Mouse (Mus musculus): ENCODE results near the gene Cntn1. TPM values are rescaled to one million over a fixed set of nuclear protein-coding genes. Genes with fewer than 3 reads are reported as not detected.
"Not testable (repeated sequence)": the region's sequence is repeated elsewhere in the genome, so short reads cannot be mapped to it uniquely, and the experiment has no call there.

The Cntn1 gene
- polyA plus RNA-seq, 1 experiment from 2014 or later, result 0.93 TPM

- DNase-seq (ENCODE audit: extremely low spot score, low spot score), result no peak
- H3K4me3 ChIP-seq, result no peak overlapping the region
- 90% methylated on average over 6 of the region's 6 CpGs for WGBS
Observed at GRCm38 (mm10) chr15:92302796-92303195, 251.8 kb downstream of the Cntn1 start.

GRCm38 (mm10) chr15:92304221-92304620 is 253.3 kb downstream of the Cntn1 start:
- DNase-seq (ENCODE audit: extremely low spot score, low spot score), result no peak
- H3K4me1 ChIP-seq, result peaks cover 10% of the 10 kb centered on the region; the same call in 1 of the 2 replicates
- no peak overlapping the region for H3K4me3 ChIP-seq
- whole genome bisulfite sequencing, result 93% methylated on average over 5 of the region's 5 CpGs
- H3K27ac ChIP-seq, result no peak overlapping the region
- H3K9me3 ChIP-seq, result no peaks in the 10 kb centered on the region
- H3K36me3 ChIP-seq (replicated peaks), result no peaks in the 10 kb centered on the region
- no peaks in the 10 kb centered on the region for H3K27me3 ChIP-seq (ENCODE audit: poor library complexity, severe bottlenecking)

More at GRCm38 (mm10) chr15:92302796-92303195, 251.8 kb downstream of the Cntn1 start:
- H3K27me3 ChIP-seq (ENCODE audit: poor library complexity, severe bottlenecking), result no peaks in the 10 kb centered on the region
- no peak overlapping the region for H3K27ac ChIP-seq
- H3K36me3 ChIP-seq (replicated peaks), result no peaks in the 10 kb centered on the region
- no peaks in the 10 kb centered on the region for H3K9me3 ChIP-seq
- H3K4me1 ChIP-seq, result peaks cover 7% of the 10 kb centered on the region; the same call in 1 of the 2 replicates

- Histone ChIP-seq H3K36me3 (replicated peaks) (no peaks in the 10 kb centered on the region), H3K27ac (no peak overlapping the region), H3K4me3 (no peak overlapping the region), H3K27me3 (ENCODE audit: poor library complexity, severe bottlenecking) (no peaks in the 10 kb centered on the region), H3K9me3 (no peaks in the 10 kb centered on the region), H3K4me1 (peaks cover 5% of the 10 kb centered on the region; the same call in 1 of the 2 replicates)
- no peak for DNase-seq (ENCODE audit: extremely low spot score, low spot score)
- 90% methylated on average over 6 of the region's 6 CpGs for WGBS
Observed at GRCm38 (mm10) chr15:92321959-92322358, 271.0 kb downstream of the Cntn1 start.

GRCm38 (mm10) chr15:92327111-92327510 is 276.1 kb downstream of the Cntn1 start:
- 87% methylated on average over 7 of the region's 7 CpGs for whole genome bisulfite sequencing
- no peaks in the 10 kb centered on the region for H3K4me1 ChIP-seq
- no peaks in the 10 kb centered on the region for H3K27me3 ChIP-seq (ENCODE audit: poor library complexity, severe bottlenecking)
- no peaks in the 10 kb centered on the region for H3K9me3 ChIP-seq
- no peak overlapping the region for H3K27ac ChIP-seq
- no peak for DNase-seq (ENCODE audit: extremely low spot score, low spot score)
- no peak overlapping the region for H3K4me3 ChIP-seq
- H3K36me3 ChIP-seq (replicated peaks), result no peaks in the 10 kb centered on the region

GRCm38 (mm10) chr15:92340253-92340652 is 289.3 kb downstream of the Cntn1 start:
- H3K4me1 ChIP-seq, result no peaks in the 10 kb centered on the region
- H3K4me3 ChIP-seq, result no peak overlapping the region
- DNase-seq (ENCODE audit: extremely low spot score, low spot score), result no peak
- 82% methylated on average over 6 of the region's 6 CpGs for WGBS
- H3K27me3 ChIP-seq (ENCODE audit: poor library complexity, severe bottlenecking), result no peaks in the 10 kb centered on the region
- H3K9me3 ChIP-seq, result no peaks in the 10 kb centered on the region
- H3K27ac ChIP-seq, result no peak overlapping the region
- no peaks in the 10 kb centered on the region for H3K36me3 ChIP-seq (replicated peaks)

- Histone ChIP-seq H3K27me3 (ENCODE audit: poor library complexity, severe bottlenecking) (no peaks in the 10 kb centered on the region), H3K27ac (no peak overlapping the region), H3K36me3 (replicated peaks) (no peaks in the 10 kb centered on the region), H3K4me1 (no peaks in the 10 kb centered on the region), H3K9me3 (no peaks in the 10 kb centered on the region), H3K4me3 (no peak overlapping the region)
- DNase-seq (ENCODE audit: extremely low spot score, low spot score), result no peak
- WGBS, result 91% methylated on average over 2 of the region's 2 CpGs
Observed at GRCm38 (mm10) chr15:92341424-92341823, 290.5 kb downstream of the Cntn1 start.

- no peaks in the 10 kb centered on the region for H3K9me3 ChIP-seq
- no peaks in the 10 kb centered on the region for H3K27me3 ChIP-seq (ENCODE audit: poor library complexity, severe bottlenecking)
- peak overlapping the region; percentile 9; the same call in 1 of the 2 replicates for H3K4me3 ChIP-seq
- H3K27ac ChIP-seq, result no peak overlapping the region
- 87% methylated on average over 23 of the region's 23 CpGs for WGBS
- DNase-seq (ENCODE audit: extremely low spot score, low spot score), result no peak
- H3K36me3 ChIP-seq (replicated peaks), result no peaks in the 10 kb centered on the region
- H3K4me1 ChIP-seq, result peaks cover 20% of the 10 kb centered on the region
Observed at GRCm38 (mm10) chr15:92344136-92344869, 293.3 kb downstream of the Cntn1 start.

- Histone ChIP-seq H3K27ac (no peak overlapping the region), H3K4me1 (peaks cover 22% of the 10 kb centered on the region), H3K9me3 (no peaks in the 10 kb centered on the region), H3K4me3 (no peak overlapping the region), H3K27me3 (ENCODE audit: poor library complexity, severe bottlenecking) (no peaks in the 10 kb centered on the region), H3K36me3 (replicated peaks) (no peaks in the 10 kb centered on the region)
- DNase-seq (ENCODE audit: extremely low spot score, low spot score), result no peak
- 71% methylated on average over 4 of the region's 4 CpGs for WGBS
Observed at GRCm38 (mm10) chr15:92347426-92347825, 296.5 kb downstream of the Cntn1 start.

- H3K4me1 ChIP-seq, result peaks cover 22% of the 10 kb centered on the region
- WGBS, result 45% methylated on average over 3 of the region's 3 CpGs
- no peaks in the 10 kb centered on the region for H3K36me3 ChIP-seq (replicated peaks)
- no peak overlapping the region for H3K27ac ChIP-seq
- no peaks in the 10 kb centered on the region for H3K27me3 ChIP-seq (ENCODE audit: poor library complexity, severe bottlenecking)
- no peak for DNase-seq (ENCODE audit: extremely low spot score, low spot score)
- no peaks in the 10 kb centered on the region for H3K9me3 ChIP-seq
- H3K4me3 ChIP-seq, result no peak overlapping the region
Observed at GRCm38 (mm10) chr15:92347902-92348301, 296.9 kb downstream of the Cntn1 start.

GRCm38 (mm10) chr15:92348453-92348852 is 297.5 kb downstream of the Cntn1 start:
- not testable (repeated sequence) for DNase-seq (ENCODE audit: extremely low spot score, low spot score); H3K4me3 ChIP-seq; H3K27me3 ChIP-seq (ENCODE audit: poor library complexity, severe bottlenecking); H3K9me3 ChIP-seq; H3K36me3 ChIP-seq (replicated peaks); H3K27ac ChIP-seq
- H3K4me1 ChIP-seq, result peaks cover 22% of the 10 kb centered on the region

GRCm38 (mm10) chr15:92364153-92364552 is 313.2 kb downstream of the Cntn1 start:
- WGBS, result 90% methylated on average over 6 of the region's 6 CpGs
- H3K27ac ChIP-seq, result no peak overlapping the region
- no peaks in the 10 kb centered on the region for H3K4me1 ChIP-seq
- no peaks in the 10 kb centered on the region for H3K27me3 ChIP-seq (ENCODE audit: poor library complexity, severe bottlenecking)
- no peaks in the 10 kb centered on the region for H3K36me3 ChIP-seq (replicated peaks)
- H3K9me3 ChIP-seq, result no peaks in the 10 kb centered on the region
- DNase-seq (ENCODE audit: extremely low spot score, low spot score), result no peak
- H3K4me3 ChIP-seq, result no peak overlapping the region

- Histone ChIP-seq H3K9me3 (no peaks in the 10 kb centered on the region), H3K36me3 (replicated peaks) (no peaks in the 10 kb centered on the region), H3K4me1 (no peaks in the 10 kb centered on the region), H3K27me3 (ENCODE audit: poor library complexity, severe bottlenecking) (no peaks in the 10 kb centered on the region), H3K27ac (no peak overlapping the region), H3K4me3 (no peak overlapping the region)
- DNase-seq (ENCODE audit: extremely low spot score, low spot score), result no peak
Observed at GRCm38 (mm10) chr15:92364592-92364991, 313.6 kb downstream of the Cntn1 start.

All from forebrain, embryonic 10.5 days (tissue).